Mouse (Mus musculus): Measurements from ENCODE around the gene Ankrd9.

- TF ChIP-seq POLR2A (IDR thresholded peaks at IDR 0.05; ENCODE audit: borderline replicate concordance, low read depth, low read length) (no peak), CTCF (IDR thresholded peaks at IDR 0.05; ENCODE audit: low read depth, low read length) (no peak)
Measured at GRCm38 (mm10) chr12:111021138-111021537, 42.3 kb upstream of the Ankrd9 start.
